Mouse (Mus musculus) embryonic fibroblast, embryonic 13.5 days (primary cell): ENCODE measurements around the gene Cab39l. TPM values are rescaled to one million over a fixed set of nuclear protein-coding genes. Genes with fewer than 3 reads are reported as not detected.

ENCODE experiments used
- H3K27ac ChIP-seq: 2 replicates; pipeline ENCODE4 v1.5.1; 2012; ENCODE audit warnings: low read length, control low read depth, inconsistent platforms; ENCODE audit not compliant: insufficient read depth
- H3K4me1 ChIP-seq: 2 replicates; pipeline ENCODE4 v1.6.1; 2011; ENCODE audit warnings: low read length; ENCODE audit not compliant: control insufficient read depth, insufficient read depth
- H3K4me3 ChIP-seq: 2 replicates; pipeline ENCODE4 v1.5.1; 2011; ENCODE audit warnings: mild to moderate bottlenecking, control low read depth, low read length; ENCODE audit not compliant: insufficient read depth
- CTCF ChIP-seq: IDR thresholded peaks from 2 replicates; pipeline ENCODE4 v1.5.1; 2011; ENCODE audit warnings: mild to moderate bottlenecking, control low read depth, low read length, moderate library complexity, borderline replicate concordance; ENCODE audit not compliant: insufficient read depth
- POLR2A ChIP-seq: IDR thresholded peaks from 2 replicates; pipeline ENCODE4 v1.6.1; 2011; ENCODE audit warnings: low read depth, mild to moderate bottlenecking, control low read depth, low read length, moderate library complexity
- polyA plus RNA-seq: library from polyadenylated mRNA; stranded (reverse); fragments of >200 nt; gene quantifications from 2 replicates; pipeline ENCODE4 v1.2.4, GENCODE M21; 2011; ENCODE audit warnings: low read depth; ENCODE audit not compliant: missing spikeins, insufficient read length

Cab39l gene
- polyA plus RNA-seq, 1 experiment, result 32.3 TPM

GRCm38 (mm10) chr14:59554025-59554424 is 113.3 kb downstream of the Cab39l start:
- TF ChIP-seq CTCF (no peak), POLR2A (no peak)
- H3K4me3 ChIP-seq, result no peak overlapping the region
- H3K27ac ChIP-seq, result no peak overlapping the region
- peaks cover 7% of the 10 kb centered on the region; the same call in 1 of the 2 replicates for H3K4me1 ChIP-seq

GRCm38 (mm10) chr14:59555018-59555417 is 114.2 kb downstream of the Cab39l start:
- no peak overlapping the region for H3K27ac ChIP-seq
- H3K4me3 ChIP-seq, result no peak overlapping the region
- TF ChIP-seq CTCF, result no peak
- TF ChIP-seq POLR2A, result no peak
- peaks cover 7% of the 10 kb centered on the region; the same call in 1 of the 2 replicates for H3K4me1 ChIP-seq

GRCm38 (mm10) chr14:59555928-59556531 is 115.3 kb downstream of the Cab39l start:
- Histone ChIP-seq H3K27ac (no peak overlapping the region), H3K4me1 (peaks cover 7% of the 10 kb centered on the region; the same call in 1 of the 2 replicates), H3K4me3 (no peak overlapping the region)
- TF ChIP-seq CTCF, result no peak
- TF ChIP-seq POLR2A, result no peak

GRCm38 (mm10) chr14:59557071-59557470 is 116.3 kb downstream of the Cab39l start:
- Histone ChIP-seq H3K27ac (no peak overlapping the region), H3K4me1 (no peaks in the 10 kb centered on the region; the same call in 1 of the 2 replicates)
- TF ChIP-seq CTCF (no peak), POLR2A (no peak)

GRCm38 (mm10) chr14:59557886-59558285 is 117.1 kb downstream of the Cab39l start:
- TF ChIP-seq POLR2A (no peak), CTCF (no peak)
- Histone ChIP-seq H3K27ac (no peak overlapping the region), H3K4me3 (no peak overlapping the region), H3K4me1 (no peaks in the 10 kb centered on the region; the same call in 1 of the 2 replicates)

More at GRCm38 (mm10) chr14:59557071-59557470, 116.3 kb downstream of the Cab39l start:
- no peak overlapping the region for H3K4me3 ChIP-seq

- H3K4me3 ChIP-seq, result no peak overlapping the region
- TF ChIP-seq CTCF, result no peak
- no peak for TF ChIP-seq POLR2A
- H3K27ac ChIP-seq, result no peak overlapping the region
- no peaks in the 10 kb centered on the region for H3K4me1 ChIP-seq
These were observed 126.0 kb downstream of the Cab39l start for GRCm38 (mm10) chr14:59566756-59567155.

GRCm38 (mm10) chr14:59576385-59576784 is 135.6 kb downstream of the Cab39l start:
- H3K4me3 ChIP-seq, result no peak overlapping the region
- no peaks in the 10 kb centered on the region for H3K4me1 ChIP-seq
- TF ChIP-seq POLR2A (no peak), CTCF (no peak)
- H3K27ac ChIP-seq, result no peak overlapping the region

- no peak overlapping the region for H3K27ac ChIP-seq
- TF ChIP-seq CTCF, result no peak
- no peak for TF ChIP-seq POLR2A
- H3K4me1 ChIP-seq, result no peaks in the 10 kb centered on the region
- H3K4me3 ChIP-seq, result no peak overlapping the region
These were observed 149.8 kb downstream of the Cab39l start for GRCm38 (mm10) chr14:59590614-59591013.

- TF ChIP-seq POLR2A (no peak), CTCF (no peak)
- Histone ChIP-seq H3K4me1 (no peaks in the 10 kb centered on the region; the same call in 1 of the 2 replicates), H3K27ac (no peak overlapping the region), H3K4me3 (no peak overlapping the region)
These were observed 151.1 kb downstream of the Cab39l start for GRCm38 (mm10) chr14:59591901-59592300.

- no peak overlapping the region for H3K4me3 ChIP-seq
These were observed 151.8 kb downstream of the Cab39l start for GRCm38 (mm10) chr14:59592593-59592992.

GRCm38 (mm10) chr14:59594988-59595387 is 154.2 kb downstream of the Cab39l start:
- TF ChIP-seq POLR2A (no peak), CTCF (no peak)
- no peak overlapping the region for H3K4me3 ChIP-seq

More at GRCm38 (mm10) chr14:59592593-59592992, 151.8 kb downstream of the Cab39l start:
- TF ChIP-seq CTCF, result no peak
- no peak for TF ChIP-seq POLR2A
- H3K27ac ChIP-seq, result no peak overlapping the region
- H3K4me1 ChIP-seq, result no peaks in the 10 kb centered on the region; the same call in 1 of the 2 replicates

More at GRCm38 (mm10) chr14:59594988-59595387, 154.2 kb downstream of the Cab39l start:
- Histone ChIP-seq H3K27ac (no peak overlapping the region), H3K4me1 (no peaks in the 10 kb centered on the region; the same call in 1 of the 2 replicates)
